Mouse (Mus musculus): Measurements from ENCODE around the gene Gtpbp2. TPM values are rescaled to one million over a fixed set of nuclear protein-coding genes. Genes with fewer than 3 reads are reported as not detected.

Gene Gtpbp2
- total RNA-seq, 2 experiments from 2014 or later: 29.3 to 47.9 TPM

- peak; percentile 34 for ATAC-seq (ENCODE audit: poor library complexity, severe bottlenecking)
Observed at GRCm38 (mm10) chr17:46203078-46203477, 42.2 kb downstream of the Gtpbp2 start.

DNA sequence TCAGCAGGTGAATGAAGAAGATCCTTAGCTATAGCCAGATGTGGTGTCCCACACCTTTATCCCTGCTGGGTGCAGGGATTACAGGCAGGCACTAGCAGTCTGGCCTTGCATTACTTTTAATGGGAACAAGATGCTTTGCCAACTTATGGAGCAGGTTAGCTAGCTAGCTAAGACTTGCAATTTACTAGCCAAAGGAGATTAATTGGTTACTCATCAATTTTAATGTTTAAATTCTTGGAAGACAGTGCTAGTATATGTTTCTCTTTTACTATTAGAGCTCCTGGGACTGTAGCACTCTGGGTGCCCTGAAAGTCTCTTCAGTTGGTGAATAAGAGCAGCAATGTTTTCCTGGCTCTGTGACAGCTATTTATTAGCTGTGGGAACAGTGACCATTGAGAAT, 45.8 kb downstream of the Gtpbp2 start:
- no peak for ATAC-seq (ENCODE audit: poor library complexity, severe bottlenecking)

DNA sequence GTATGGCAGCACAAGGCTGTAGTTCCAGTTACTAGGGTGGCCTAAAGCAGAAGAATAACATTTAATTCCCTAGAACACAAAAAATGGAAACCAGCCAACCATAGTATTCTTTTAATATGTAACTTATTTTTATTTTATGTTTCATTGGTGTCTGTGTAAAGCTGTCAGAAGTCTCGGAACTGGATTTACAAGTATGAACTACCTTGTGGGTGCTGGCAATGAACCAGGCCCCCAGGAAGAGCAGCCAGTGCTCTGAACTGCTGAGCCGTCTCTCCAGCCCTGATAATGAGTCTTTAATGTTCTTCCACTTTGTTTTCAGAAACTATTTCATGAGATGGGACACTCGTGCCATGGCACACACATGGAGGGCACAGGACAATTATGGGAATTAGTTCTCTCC, 49.7 kb downstream of the Gtpbp2 start:
- ATAC-seq (ENCODE audit: poor library complexity, severe bottlenecking): no peak

Other genes with a start within 250 kb of the Gtpbp2 start
- gene Vegfa, start 128.7 kb upstream of the Gtpbp2 start, total RNA-seq (2015): 5.6 and 9.1 TPM in 2 replicates
- 4.8 and 11.4 TPM in 2 replicates for gene Vegfa, start 128.7 kb upstream of the Gtpbp2 start, total RNA-seq (2017)
- 35.5 and 46.1 TPM in 2 replicates for gene Mrps18a, start 50.0 kb upstream of the Gtpbp2 start, total RNA-seq (2015)
- 28.7 and 39.4 TPM in 2 replicates for gene Mrps18a, start 50.0 kb upstream of the Gtpbp2 start, total RNA-seq (2017)
- gene Rsph9, start 16.8 kb upstream of the Gtpbp2 start, total RNA-seq (2015): not detected in 2 replicates
- not detected in 2 replicates for gene Rsph9, start 16.8 kb upstream of the Gtpbp2 start, total RNA-seq (2017)
- 20.5 and 20.6 TPM in 2 replicates for gene Mad2l1bp, start 7.5 kb upstream of the Gtpbp2 start, total RNA-seq (2015)
- gene Mad2l1bp, start 7.5 kb upstream of the Gtpbp2 start, total RNA-seq (2017): 9.5 and 9.9 TPM in 2 replicates
- gene Polh, start 41.6 kb downstream of the Gtpbp2 start, total RNA-seq (2015): 14.2 and 18.2 TPM in 2 replicates
- gene Polh, start 41.6 kb downstream of the Gtpbp2 start, total RNA-seq (2017): 28.5 and 31.8 TPM in 2 replicates
- 16.8 and 21.0 TPM in 2 replicates for gene Xpo5, start 41.8 kb downstream of the Gtpbp2 start, total RNA-seq (2015)
- gene Xpo5, start 41.8 kb downstream of the Gtpbp2 start, total RNA-seq (2017): 25.1 and 26.6 TPM in 2 replicates
- gene Polr1c, start 87.0 kb downstream of the Gtpbp2 start, total RNA-seq (2015): 22.5 and 27.8 TPM in 2 replicates
- gene Polr1c, start 87.0 kb downstream of the Gtpbp2 start, total RNA-seq (2017): 21.4 and 22.4 TPM in 2 replicates
- gene Yipf3, start 87.0 kb downstream of the Gtpbp2 start, total RNA-seq (2015): 53.9 and 55.1 TPM in 2 replicates
- gene Yipf3, start 87.0 kb downstream of the Gtpbp2 start, total RNA-seq (2017): 30.1 and 35.8 TPM in 2 replicates
- 0.34 and 1.2 TPM in 2 replicates for gene Lrrc73, start 92.5 kb downstream of the Gtpbp2 start, total RNA-seq (2015)
- 0.33 TPM in 1 of 2 replicates, not detected in the other for gene Lrrc73, start 92.5 kb downstream of the Gtpbp2 start, total RNA-seq (2017)
- gene Tjap1, start 122.0 kb downstream of the Gtpbp2 start, total RNA-seq (2015): 5.4 and 9.9 TPM in 2 replicates
- 9.8 and 15.7 TPM in 2 replicates for gene Tjap1, start 122.0 kb downstream of the Gtpbp2 start, total RNA-seq (2017)
- not detected in 2 replicates for gene Dlk2, start 136.4 kb downstream of the Gtpbp2 start, total RNA-seq (2015)
- not detected in 2 replicates for gene Dlk2, start 136.4 kb downstream of the Gtpbp2 start, total RNA-seq (2017)
- 0.87 and 1.8 TPM in 2 replicates for gene Abcc10, start 167.3 kb downstream of the Gtpbp2 start, total RNA-seq (2015)
- gene Abcc10, start 167.3 kb downstream of the Gtpbp2 start, total RNA-seq (2017): 2.2 and 5.4 TPM in 2 replicates
- 3.9 and 10.4 TPM in 2 replicates for gene Zfp318, start 222.7 kb downstream of the Gtpbp2 start, total RNA-seq (2015)
- gene Zfp318, start 222.7 kb downstream of the Gtpbp2 start, total RNA-seq (2017): 5.2 and 8.3 TPM in 2 replicates

Data from megakaryocyte, adult 5-6 weeks (primary cell).